Mouse (Mus musculus) MEL (cell line): ENCODE data around the gene Cpox. TPM values are rescaled to one million over a fixed set of nuclear protein-coding genes. Genes with fewer than 3 reads are reported as not detected.
"Not testable (repeated sequence)": the region's sequence is repeated elsewhere in the genome, so short reads cannot be mapped to it uniquely, and the experiment has no call there.

ENCODE experiments used
- DNase-seq: peaks from one replicate; pipeline ENCODE4 v3.0.0; 2011; ENCODE audit warnings: low read depth, low spot score
- H3K27ac ChIP-seq: 2 replicates; pipeline ENCODE4 v1.5.1; 2012; ENCODE audit warnings: low read depth, mild to moderate bottlenecking, control low read depth, low read length, moderate library complexity; ENCODE audit not compliant: control insufficient read depth
- H3K27me3 ChIP-seq, 2 experiments: fragments of 150-350 bp in 1 of 2; sonication (generic) in 1 of 2; 2 replicates each; pipeline ENCODE4 v1.6.1; 2012; ENCODE audit warnings: low read length in 2 of 2, mild to moderate bottlenecking in 2 of 2, improper control_type of control experiment in 1 of 2, moderate library complexity in 1 of 2; ENCODE audit not compliant: insufficient read depth in 2 of 2, control insufficient read depth in 1 of 2
- H3K36me3 ChIP-seq, 2 experiments: 2 replicates each; pipeline ENCODE4 v1.6.1; 2012 to 2014; ENCODE audit warnings: low read length in 2 of 2, improper control_type of control experiment in 1 of 2, inconsistent platforms in 1 of 2, mild to moderate bottlenecking in 1 of 2; ENCODE audit not compliant: insufficient read depth in 2 of 2, control insufficient read depth in 1 of 2
- H3K4me1 ChIP-seq, 2 experiments: fragments of 150-350 bp in 1 of 2; sonication (generic) in 1 of 2; 2 replicates each; pipeline ENCODE4 v1.6.1; 2012; ENCODE audit warnings: low read length in 2 of 2, improper control_type of control experiment in 1 of 2, mild to moderate bottlenecking in 1 of 2; ENCODE audit not compliant: insufficient read depth in 2 of 2, control insufficient read depth in 1 of 2
- H3K4me3 ChIP-seq, 2 experiments: fragments of 150-350 bp in 1 of 2; sonication (generic) in 1 of 2; 2 replicates each; pipeline ENCODE4 v1.5.1; 2012; ENCODE audit warnings: low read depth in 2 of 2, low read length in 2 of 2, mild to moderate bottlenecking in 2 of 2, moderate library complexity in 2 of 2, control low read depth in 1 of 2, improper control_type of control experiment in 1 of 2; ENCODE audit not compliant: control insufficient read depth in 1 of 2, insufficient read depth in 1 of 2
- H3K79me2 ChIP-seq: 2 replicates; pipeline ENCODE4 v1.6.1; 2012; ENCODE audit warnings: mild to moderate bottlenecking, low read length, moderate library complexity; ENCODE audit not compliant: control insufficient read depth, poor library complexity, insufficient read depth
- H3K9ac ChIP-seq: 2 replicates; pipeline ENCODE4 v1.6.1; 2012; ENCODE audit warnings: low read depth, mild to moderate bottlenecking, control low read depth, low read length, moderate library complexity; ENCODE audit not compliant: control insufficient read depth, poor library complexity, severe bottlenecking
- H3K9me3 ChIP-seq: fragments of 150-350 bp; sonication (generic); replicated peaks from 2 replicates; pipeline ENCODE4 v1.6.1; 2012; ENCODE audit warnings: mild to moderate bottlenecking, low read length, improper control_type of control experiment, moderate library complexity; ENCODE audit not compliant: insufficient read depth
- CHD1 ChIP-seq: IDR thresholded peaks from 2 replicates; pipeline ENCODE4 v1.6.1; 2012; ENCODE audit warnings: low read depth, mild to moderate bottlenecking, inconsistent platforms, low read length, improper control_type of control experiment
- CHD2 ChIP-seq: IDR thresholded peaks from 2 replicates; pipeline ENCODE4 v1.6.1; 2011; ENCODE audit warnings: low read length, improper control_type of control experiment
- EP300 ChIP-seq, 2 experiments: IDR thresholded peaks; 2 replicates each; pipeline ENCODE4 v1.6.1; 2011; ENCODE audit warnings: improper control_type of control experiment in 2 of 2, low read length in 2 of 2, low read depth in 1 of 2, mild to moderate bottlenecking in 1 of 2
- MAX ChIP-seq: IDR thresholded peaks from 2 replicates; pipeline ENCODE4 v1.6.1; 2011; ENCODE audit warnings: low read length, improper control_type of control experiment
- MAZ ChIP-seq: IDR thresholded peaks from 2 replicates; pipeline ENCODE4 v1.6.1; 2012; ENCODE audit warnings: low read depth, mild to moderate bottlenecking, inconsistent platforms, low read length, improper control_type of control experiment
- MYC ChIP-seq: IDR thresholded peaks from 2 replicates; pipeline ENCODE4 v1.6.1; 2011; ENCODE audit warnings: low read depth, mild to moderate bottlenecking, low read length, improper control_type of control experiment, moderate library complexity
- NELFE ChIP-seq: IDR thresholded peaks from 2 replicates; pipeline ENCODE4 v1.6.1; 2011; ENCODE audit warnings: low read depth, low read length, improper control_type of control experiment
- TBP ChIP-seq: IDR thresholded peaks from 2 replicates; pipeline ENCODE4 v1.8.0; 2011; ENCODE audit warnings: low read depth, low read length, improper control_type of control experiment
- ZKSCAN1 ChIP-seq: IDR thresholded peaks from 2 replicates; pipeline ENCODE4 v1.6.1; 2012; ENCODE audit warnings: low read depth, mild to moderate bottlenecking, inconsistent platforms, low read length, improper control_type of control experiment, moderate library complexity
- ZMIZ1 ChIP-seq: IDR thresholded peaks from 2 replicates; pipeline ENCODE4 v1.6.1; 2012; ENCODE audit warnings: low read depth, mild to moderate bottlenecking, inconsistent platforms, low read length, improper control_type of control experiment, moderate library complexity
- polyA plus RNA-seq, 2 experiments: library from polyadenylated mRNA; stranded (reverse) in 1 of 2; unstranded in 1 of 2; fragments of >175 nt in 1 of 2; fragments of >200 nt in 1 of 2; gene quantifications; 2 replicates each; pipeline versions ENCODE4 v1.2.1 to v1.2.4; 2012; ENCODE audit warnings: low replicate concordance in 2 of 2, low read depth in 1 of 2; ENCODE audit not compliant: insufficient read length in 2 of 2, insufficient read depth in 1 of 2, missing spikeins in 1 of 2
- total RNA-seq: library from RNA; depleted of rRNA; stranded (reverse); fragments of 300-350 nt; gene quantifications from 2 replicates; pipeline ENCODE4 v1.2.3, GENCODE M21; 2012

The Cpox gene
- total and polyA plus RNA-seq, 3 experiments: 110 to 421 (median 159) TPM

DNA sequence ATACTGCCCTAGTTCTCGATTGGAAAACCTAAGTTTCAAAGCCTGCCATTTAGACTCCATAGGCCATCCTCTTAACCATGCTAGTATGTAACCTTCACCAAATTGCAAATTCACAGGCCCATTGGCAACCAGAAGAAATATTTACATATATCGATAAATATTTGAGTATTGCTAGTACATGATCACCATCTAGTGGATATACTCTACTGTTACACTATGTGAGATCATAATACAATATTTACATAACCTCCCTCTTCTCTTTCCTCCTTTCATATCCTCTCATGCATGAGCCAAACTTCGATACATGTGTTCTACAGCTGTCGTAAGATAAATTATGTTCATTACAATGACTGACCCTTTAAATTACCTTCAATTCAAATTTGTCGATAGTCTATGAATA, 7.1 kb upstream of the Cpox start (continued):
- TF ChIP-seq MYC: 0 out of 2 replicates have a peak, but pooled peaks have one; percentile 48

DNA sequence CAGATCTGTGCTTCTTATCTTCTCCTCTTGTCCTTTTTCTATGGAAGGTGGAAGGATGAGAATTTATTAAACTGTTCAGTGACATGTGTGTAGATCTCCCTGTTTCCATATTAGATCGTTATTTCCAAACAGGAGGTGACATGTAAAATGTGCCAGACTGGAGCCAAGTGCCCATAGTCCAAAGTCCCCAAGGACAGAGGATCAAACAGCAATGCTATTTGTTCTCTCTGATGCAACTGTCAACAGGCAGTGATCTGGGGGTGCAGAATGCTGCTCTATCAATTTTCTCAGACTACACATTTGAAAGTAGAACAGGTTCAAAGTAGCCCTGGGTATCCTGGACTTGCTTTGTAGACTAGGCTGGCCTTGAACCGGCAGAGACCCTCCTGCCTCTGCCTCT, 6.3 kb upstream of the Cpox start:
- Histone ChIP-seq H3K4me3 (no peak overlapping the region), H3K4me1 (peaks cover 14 to 24% of the 10 kb centered on the region in 2 experiments), H3K9me3 (no peaks in the 10 kb centered on the region), H3K27me3 (no peaks in the 10 kb centered on the region), H3K36me3 (peaks cover 0 to 33% of the 10 kb centered on the region in 2 experiments; a peak in 2 of 4 replicates), H3K79me2 (no peaks in the 10 kb centered on the region)
- no peak for DNase-seq
- TF ChIP-seq NELFE: no peak
- no peak for TF ChIP-seq CHD1
- no peak for TF ChIP-seq EP300 (IDR thresholded peaks at IDR 0.05; ENCODE audit: low read depth in 1 of 2, low read length in 2 of 2)
- no peak for TF ChIP-seq CHD2
- TF ChIP-seq ZKSCAN1: no peak
- no peak for TF ChIP-seq MAZ
- no peak for TF ChIP-seq ZMIZ1
- no peak for TF ChIP-seq MAX
- TF ChIP-seq, all 39 proteins: peak for 0
- Histone ChIP-seq H3K9ac (no peak overlapping the region), H3K27ac (no peak overlapping the region)

DNA sequence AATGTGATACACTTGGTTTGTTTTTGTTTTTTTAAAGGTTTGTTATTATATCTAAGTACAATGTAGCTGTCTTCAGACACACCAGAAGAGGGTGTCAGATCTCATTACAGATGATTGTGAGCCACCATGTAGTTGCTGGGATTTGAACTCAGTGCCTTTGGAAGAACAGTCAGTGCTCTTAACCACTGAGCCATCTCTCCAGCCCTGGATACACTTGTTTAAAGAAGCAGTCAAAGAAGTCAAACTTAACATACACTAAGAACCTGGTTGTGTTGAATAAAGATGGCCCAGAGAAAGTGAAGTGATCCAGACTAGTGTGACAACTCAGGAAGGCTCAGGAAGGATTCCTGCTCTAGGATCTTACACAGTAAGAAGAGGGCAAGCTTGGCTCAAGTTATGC, 5.0 kb upstream of the Cpox start:
- H3K79me2 ChIP-seq, H3K27me3 ChIP-seq, H3K27ac ChIP-seq, H3K4me3 ChIP-seq: not testable (repeated sequence)
- H3K36me3 ChIP-seq: peaks cover 0 to 36% of the 10 kb centered on the region in 2 experiments; a peak in 2 of 4 replicates
- peak; percentile 51 for TF ChIP-seq TBP
- TF ChIP-seq, all 39 proteins: peak for 1; not testable (repeated sequence) for 38
- H3K9me3 ChIP-seq, H3K9ac ChIP-seq, DNase-seq: not testable (repeated sequence)
- H3K4me1 ChIP-seq: peaks cover 15 to 26% of the 10 kb centered on the region in 2 experiments

DNA sequence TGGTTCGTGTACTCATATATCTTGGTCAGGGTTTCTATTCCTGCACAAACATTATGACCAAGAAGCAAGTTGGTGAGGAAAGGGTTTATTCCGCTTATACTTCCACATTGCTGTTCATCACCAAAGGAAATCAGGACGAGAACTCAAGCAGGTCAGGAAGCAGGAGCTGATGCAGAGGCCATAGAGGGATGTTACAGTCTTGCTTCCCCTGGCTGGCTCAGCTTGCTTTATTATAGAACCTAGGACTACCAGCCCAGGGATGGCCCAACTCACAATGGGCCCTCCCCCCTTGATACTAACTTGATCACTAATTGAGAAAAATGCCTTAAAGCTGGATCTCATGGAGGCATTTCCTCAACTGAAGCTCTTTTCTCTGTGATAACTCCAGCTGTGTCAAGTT, 3.4 kb upstream of the Cpox start:
- Histone ChIP-seq H3K79me2 (peaks cover 16% of the 10 kb centered on the region), H3K4me1 (peaks cover 6 to 21% of the 10 kb centered on the region in 2 experiments), H3K36me3 (peaks cover 0 to 26% of the 10 kb centered on the region in 2 experiments; a peak in 3 of 4 replicates)
- DNase-seq, H3K9ac ChIP-seq, H3K27me3 ChIP-seq, H3K27ac ChIP-seq, H3K9me3 ChIP-seq, H3K4me3 ChIP-seq: not testable (repeated sequence)
